Mouse (Mus musculus) leukemia stem cell, adult 10-12 weeks (primary cell): Measurements from ENCODE around the gene Car9. TPM values are rescaled to one million over a fixed set of nuclear protein-coding genes. Genes with fewer than 3 reads are reported as not detected.

Experiments used
- polyA plus RNA-seq: library from polyadenylated mRNA; stranded (reverse); fragments of >175 nt; gene quantifications from 2 replicates; pipeline ENCODE4 v1.2.3, GENCODE M21; 2012; ENCODE audit warnings: low replicate concordance

The Car9 gene
- polyA plus RNA-seq = 0.71 TPM in 1 of 2 replicates, not detected in the other

GRCm38 (mm10) chr4:43506536-43507185 is at the start of gene Car9:
Gene Car9, plus strand, starts transcription at chr4:43506966.

GRCm38 (mm10) chr4:43483535-43484091 is 23.2 kb upstream of the Car9 start, which contains the start of gene Sit1:
Gene Sit1, minus strand, starts transcription at chr4:43483734.

GRCm38 (mm10) chr4:43492821-43493185 is 14.0 kb upstream of the Car9 start, which contains the start of gene Ccdc107:
Gene Ccdc107, plus strand, starts transcription at chr4:43492900.

GRCm38 (mm10) chr4:43499407-43500333 is 7.1 kb upstream of the Car9 start, which contains the start of gene Arhgef39:
Gene Arhgef39, minus strand, starts transcription at chr4:43499695.

GRCm38 (mm10) chr4:43561997-43562768 is 55.4 kb downstream of the Car9 start, which contains the start of the genes Creb3 and Tln1:
Gene Creb3, plus strand, starts transcription at chr4:43562332.
Gene Tln1, minus strand, starts transcription at chr4:43562691.

Other genes with a start within 250 kb of the Car9 start
- 0.15 TPM in 1 of 2 replicates, not detected in the other for gene Atp8b5, start 239.8 kb upstream of the Car9 start, polyA plus RNA-seq
- 4.6 and 5.8 TPM in 2 replicates for gene Rusc2, start 125.0 kb upstream of the Car9 start, polyA plus RNA-seq
- gene Fam166b, start 77.8 kb upstream of the Car9 start, polyA plus RNA-seq = not detected in 2 replicates
- gene Tesk1, start 65.0 kb upstream of the Car9 start, polyA plus RNA-seq = 61.5 and 66.9 TPM in 2 replicates
- 13.1 and 30.5 TPM in 2 replicates for gene Cd72, start 52.3 kb upstream of the Car9 start, polyA plus RNA-seq
- gene Sit1, start 23.2 kb upstream of the Car9 start, polyA plus RNA-seq = 2.5 and 7.0 TPM in 2 replicates
- 57.3 and 118 TPM in 2 replicates for gene Ccdc107, start 14.1 kb upstream of the Car9 start, polyA plus RNA-seq
- gene Arhgef39, start 7.3 kb upstream of the Car9 start, polyA plus RNA-seq = 10.8 and 15.0 TPM in 2 replicates
- gene Tpm2, start 16.8 kb downstream of the Car9 start, polyA plus RNA-seq = 1.2 and 2.0 TPM in 2 replicates
- gene Creb3, start 55.4 kb downstream of the Car9 start, polyA plus RNA-seq = 2.3 and 2.7 TPM in 2 replicates
- gene Tln1, start 55.7 kb downstream of the Car9 start, polyA plus RNA-seq = 171 and 216 TPM in 2 replicates
- gene Rgp1, start 71.7 kb downstream of the Car9 start, polyA plus RNA-seq = 10.0 and 92.3 TPM in 2 replicates
- 5.8 and 15.7 TPM in 2 replicates for gene Gba2, start 71.9 kb downstream of the Car9 start, polyA plus RNA-seq
- gene Msmp, start 77.5 kb downstream of the Car9 start, polyA plus RNA-seq = not detected in 2 replicates
- gene Npr2, start 125.0 kb downstream of the Car9 start, polyA plus RNA-seq = 0.08 and 0.18 TPM in 2 replicates
- gene Spag8, start 146.6 kb downstream of the Car9 start, polyA plus RNA-seq = not detected in 2 replicates
- gene Hint2, start 149.5 kb downstream of the Car9 start, polyA plus RNA-seq = 13.6 and 20.8 TPM in 2 replicates
- gene Tmem8b, start 162.0 kb downstream of the Car9 start, polyA plus RNA-seq = 0.60 and 1.3 TPM in 2 replicates
- gene Fam221b, start 162.2 kb downstream of the Car9 start, polyA plus RNA-seq = not detected in 2 replicates
- not detected in 2 replicates for gene Olfr70, start 193.8 kb downstream of the Car9 start, polyA plus RNA-seq
- gene Olfr71, start 203.3 kb downstream of the Car9 start, polyA plus RNA-seq = 0.15 TPM in 1 of 2 replicates, not detected in the other
- 0.11 TPM in 1 of 2 replicates, not detected in the other for gene Hrct1, start 220.2 kb downstream of the Car9 start, polyA plus RNA-seq
- 0.03 TPM in 1 of 2 replicates, not detected in the other for gene Spaar, start 223.1 kb downstream of the Car9 start, polyA plus RNA-seq